Comparison of ENCODE assay signal across 8 mouse cellular contexts in the genomic region with DNA sequence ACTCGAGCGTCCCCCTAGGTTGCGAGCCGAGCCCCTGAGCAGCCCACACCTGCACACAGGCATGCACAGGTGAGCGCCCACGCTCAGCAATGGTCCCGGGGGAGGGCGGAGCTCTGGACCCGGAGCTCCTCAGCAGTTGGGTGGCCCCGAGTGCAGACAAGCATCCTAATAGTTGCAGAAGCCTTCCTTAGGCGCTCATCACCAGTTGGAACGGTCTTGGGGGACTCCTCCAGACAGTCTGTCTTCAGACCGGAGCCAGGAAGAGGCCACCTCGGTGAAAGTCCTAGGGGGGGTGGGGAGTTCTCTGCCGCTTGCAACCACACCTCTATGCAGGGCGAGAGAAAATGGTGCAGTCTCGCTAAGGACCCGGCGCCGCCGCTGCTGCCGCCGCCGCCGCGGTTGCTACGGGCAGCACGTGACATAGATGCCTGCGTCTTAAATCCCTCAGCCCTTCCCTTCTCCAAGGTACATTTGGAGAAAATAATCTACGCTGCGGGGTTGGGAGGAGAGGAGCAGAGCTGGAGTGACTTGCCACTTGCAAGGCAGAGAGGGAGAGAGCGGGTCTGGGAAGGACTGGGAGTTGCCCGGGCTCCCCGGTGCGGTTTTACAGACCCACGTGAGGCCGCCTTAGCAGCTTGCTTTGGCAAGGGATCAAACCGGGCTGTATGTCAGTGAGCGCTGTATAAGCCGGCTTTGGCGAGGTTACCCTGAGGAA.
DNase-seq lines count a peak whose midpoint lies in the region; ATAC-seq lines count a peak whose summit lies in the region.

No protein-coding gene starts in this region.

- peaks cover 18% of the 10 kb centered on the region for H3K4me1 ChIP-seq in hindbrain, embryonic 14.5 days (replicated peaks; ENCODE audit: control insufficient read depth, insufficient read depth, low read length)

- peak overlapping the region; percentile 69 for H3K9ac ChIP-seq in hindbrain, embryonic 14.5 days

- under 1% methylated on average over 41 of the region's 41 CpGs for WGBS in hindbrain, embryonic 14.5 days

- no peaks in the 10 kb centered on the region for H3K27me3 ChIP-seq in hindbrain, embryonic 14.5 days (ENCODE audit: control insufficient read depth, insufficient read depth, low read length)

- H3K9me3 ChIP-seq in hindbrain, embryonic 14.5 days (ENCODE audit: control insufficient read depth, low read length): no peaks in the 10 kb centered on the region

- peak; percentile 87 for ATAC-seq in hindbrain, embryonic 14.5 days (ENCODE audit: low FRiP score)

- H3K4me2 ChIP-seq in hindbrain, embryonic 14.5 days (replicated peaks): peak overlapping the region; percentile 100

- no peaks in the 10 kb centered on the region for H3K36me3 ChIP-seq in hindbrain, embryonic 14.5 days (replicated peaks; ENCODE audit: control insufficient read depth, insufficient read depth)

- H3K27ac ChIP-seq in hindbrain, embryonic 14.5 days: peak overlapping the region; percentile 75

- DNase-seq in Muller cell, postnatal 12 days (ENCODE audit: inconsistent ontology term): peak; percentile 73
- DNase-seq in cerebellum, postnatal 10 days: peak; percentile 89
- DNase-seq in frontal cortex, postnatal 25 days (ENCODE audit: low spot score in 2 of 2): peak; percentile 53 to 64
- peak; percentile 69 for DNase-seq in hindbrain, embryonic 14.5 days (ENCODE audit: low spot score)
- DNase-seq in left cerebral cortex, adult 18-20 months (ENCODE audit: low spot score in 2 of 2): peak; percentile 77 to 80
- peak; percentile 14 for DNase-seq in lung, postnatal 25 days (ENCODE audit: low spot score)
- peak; percentile 87 for DNase-seq in right cerebral cortex, adult 18-20 months
- no peak for DNase-seq in thymus, adult 18-20 months

- H3K4me3 ChIP-seq in hindbrain, embryonic 14.5 days (replicated peaks; ENCODE audit: low read length): peak overlapping the region; percentile 59

Comparison
In these comparisons a context has a peak if more than half of its experiments do, and no peak if none do; other contexts are left out.
1. DNase-seq: peak in Muller cell, postnatal 12 days (single experiment), cerebellum, postnatal 10 days (2 of 2), frontal cortex, postnatal 25 days (2 of 2), hindbrain, embryonic 14.5 days (single experiment), left cerebral cortex, adult 18-20 months (2 of 2), lung, postnatal 25 days (single experiment) and right cerebral cortex, adult 18-20 months (single experiment); none in thymus, adult 18-20 months (0 of 2).